Mouse (Mus musculus) 3134 (cell line): ENCODE results near the gene Trim40.

Experiments
- DNase-seq: peaks from one replicate; pipeline ENCODE4 v3.0.0-alpha.2; 2011; ENCODE audit warnings: low spot score; ENCODE audit not compliant: insufficient read length; ENCODE audit errors: extremely low read depth

Trim40 gene

GRCm38 (mm10) chr17:36843696-36844095, 46.2 kb downstream of the Trim40 start:
- DNase-seq, result no peak

GRCm38 (mm10) chr17:36840961-36841445, 48.9 kb downstream of the Trim40 start:
- no peak for DNase-seq

GRCm38 (mm10) chr17:36839931-36840330, 50.0 kb downstream of the Trim40 start:
- DNase-seq, result no peak

GRCm38 (mm10) chr17:36839001-36839400, 50.9 kb downstream of the Trim40 start:
- DNase-seq, result no peak

GRCm38 (mm10) chr17:36836874-36837647, 52.9 kb downstream of the Trim40 start, which contains the start of gene Trim26:
Gene Trim26 (plus strand): TSS chr17:36837134.
- peak; percentile 97 for DNase-seq

GRCm38 (mm10) chr17:36836427-36836812, 53.5 kb downstream of the Trim40 start:
- no peak for DNase-seq

GRCm38 (mm10) chr17:36835591-36836426, 54.1 kb downstream of the Trim40 start:
- peak; percentile 46 for DNase-seq

- no peak for DNase-seq
These were observed 57.2 kb downstream of the Trim40 start for GRCm38 (mm10) chr17:36832694-36833093.
